Mouse (Mus musculus) liver, embryonic 11.5 days (tissue): ENCODE data around the gene Ryr2. TPM values are rescaled to one million over a fixed set of nuclear protein-coding genes. Genes with fewer than 3 reads are reported as not detected.

ENCODE experiments used
- ATAC-seq: fragments of 200-750 bp; cut with Nextera tagmentation; replicated peaks from 2 replicates; pipeline ENCODE4 v1.8.0; 2017; ENCODE audit warnings: moderate number of reproducible peaks, mild to moderate bottlenecking, moderate TSS enrichment, moderate library complexity; ENCODE audit not compliant: low FRiP score
- DNase-seq: peaks from one replicate; pipeline ENCODE4 v3.0.0-alpha.2; 2017; ENCODE audit warnings: low spot score
- H3K27ac ChIP-seq: fragments of 300-500 bp; sonication (generic); 2 replicates; pipeline ENCODE4 v1.5.1; 2014; ENCODE audit warnings: mild to moderate bottlenecking, low read depth, low read length, control low read depth
- H3K27me3 ChIP-seq: fragments of 300-500 bp; sonication (generic); replicated peaks from 2 replicates; pipeline ENCODE4 v1.6.1; 2014; ENCODE audit warnings: low read length, mixed read lengths; ENCODE audit not compliant: control insufficient read depth, insufficient read depth
- H3K36me3 ChIP-seq: fragments of 300-500 bp; sonication (generic); 2 replicates; pipeline ENCODE4 v1.6.1; 2014; ENCODE audit warnings: mild to moderate bottlenecking, low read length, moderate library complexity, mixed read lengths; ENCODE audit not compliant: control insufficient read depth, insufficient read depth
- H3K4me1 ChIP-seq: fragments of 300-500 bp; sonication (generic); replicated peaks from 2 replicates; pipeline ENCODE4 v1.6.1; 2014; ENCODE audit warnings: low read length, mixed read lengths; ENCODE audit not compliant: control insufficient read depth, insufficient read depth
- H3K4me2 ChIP-seq: fragments of 300-500 bp; sonication (generic); 2 replicates; pipeline ENCODE4 v1.6.1; 2014; ENCODE audit warnings: mild to moderate bottlenecking, control low read depth, moderate library complexity
- H3K4me3 ChIP-seq: fragments of 300-500 bp; sonication (generic); 2 replicates; pipeline ENCODE4 v1.5.1; 2014; ENCODE audit warnings: low read depth, low read length, control low read depth
- H3K9ac ChIP-seq: fragments of 300-500 bp; sonication (generic); 2 replicates; pipeline ENCODE4 v1.6.1; 2014; ENCODE audit warnings: low read depth, low read length, control low read depth
- H3K9me3 ChIP-seq: fragments of 300-500 bp; sonication (generic); 2 replicates; pipeline ENCODE4 v1.6.1; 2016; ENCODE audit warnings: low read length, inconsistent platforms, mixed read lengths; ENCODE audit not compliant: control insufficient read depth
- whole genome bisulfite sequencing: fragments of 180-500 bp; shearing (Covaris S2); extraction: QIAGEN DNeasy Blood & Tissue Kit; methylation state at CpG from one replicate; pipeline ENCODE4 v1.1.7; 2014; 5-methylcytosine and 5-hydroxymethylcytosine counted together
- polyA plus RNA-seq: library from polyadenylated mRNA; unstranded; fragments of >200 nt; fragmentation: Nextera tagmentation; extraction: Ambion mirVana; gene quantifications from 2 replicates; pipeline ENCODE4 v1.2.1, GENCODE M21; 2014

The Ryr2 gene
- polyA plus RNA-seq, 1 experiment from 2014 or later, result 0.88 TPM

DNA sequence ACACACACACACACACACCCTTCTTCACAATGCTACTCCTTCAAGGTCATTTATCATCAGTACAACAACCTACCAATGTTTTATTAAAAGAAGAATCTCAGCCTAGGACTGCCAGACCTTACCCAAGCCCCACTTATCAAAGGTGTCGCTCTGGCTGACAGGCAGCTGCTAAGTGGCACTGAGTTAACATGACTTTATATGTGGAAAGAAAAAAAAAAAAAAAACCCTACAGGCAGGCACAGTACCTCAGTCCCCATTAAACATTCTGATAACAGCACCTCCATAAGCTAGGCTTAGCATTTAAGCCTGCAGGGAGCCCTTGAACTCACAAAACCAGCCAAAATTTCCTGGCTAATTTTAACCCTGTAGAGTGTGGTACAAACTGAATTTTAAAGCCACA lies 2.4 kb downstream of the Ryr2 start:
- no peak overlapping the region for H3K4me3 ChIP-seq
- H3K4me2 ChIP-seq, result no peak overlapping the region
- H3K9ac ChIP-seq, result no peak overlapping the region
- H3K9me3 ChIP-seq, result no peaks in the 10 kb centered on the region
- DNase-seq (no peak), ATAC-seq (no peak)
- H3K27me3 ChIP-seq, result peaks cover 44% of the 10 kb centered on the region
- H3K27ac ChIP-seq, result no peak overlapping the region
- H3K4me1 ChIP-seq, result no peaks in the 10 kb centered on the region
- WGBS, result 19% methylated on average over 1 of the region's 1 CpGs
- no peaks in the 10 kb centered on the region for H3K36me3 ChIP-seq

DNA sequence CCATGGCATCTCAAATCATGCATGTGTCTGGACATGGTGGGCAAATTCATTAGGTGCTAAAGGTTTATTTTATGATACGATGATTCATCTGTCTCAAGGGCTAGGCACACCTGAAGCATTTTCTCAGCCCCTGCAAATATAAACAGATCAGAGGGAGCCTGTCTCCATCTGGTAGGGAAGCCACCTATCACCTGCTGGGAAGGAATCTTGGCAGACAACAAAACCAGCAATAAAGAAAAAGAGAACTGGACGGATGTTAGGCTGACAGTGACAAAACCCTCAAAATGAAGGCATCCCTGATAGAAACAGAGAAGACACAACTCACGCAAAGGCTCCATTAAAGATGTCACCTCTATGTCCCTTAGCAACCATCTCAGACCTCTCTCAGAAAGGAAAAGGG lies 3.7 kb downstream of the Ryr2 start:
- H3K36me3 ChIP-seq, result no peaks in the 10 kb centered on the region
- H3K4me1 ChIP-seq, result no peaks in the 10 kb centered on the region
- 56% methylated on average over 3 of the region's 3 CpGs for WGBS
- H3K27ac ChIP-seq, result no peak overlapping the region
- H3K4me3 ChIP-seq, result no peak overlapping the region
- ATAC-seq (no peak), DNase-seq (no peak)
- peaks cover 41% of the 10 kb centered on the region for H3K27me3 ChIP-seq
- no peak overlapping the region for H3K4me2 ChIP-seq
- H3K9me3 ChIP-seq, result no peaks in the 10 kb centered on the region
- no peak overlapping the region for H3K9ac ChIP-seq

DNA sequence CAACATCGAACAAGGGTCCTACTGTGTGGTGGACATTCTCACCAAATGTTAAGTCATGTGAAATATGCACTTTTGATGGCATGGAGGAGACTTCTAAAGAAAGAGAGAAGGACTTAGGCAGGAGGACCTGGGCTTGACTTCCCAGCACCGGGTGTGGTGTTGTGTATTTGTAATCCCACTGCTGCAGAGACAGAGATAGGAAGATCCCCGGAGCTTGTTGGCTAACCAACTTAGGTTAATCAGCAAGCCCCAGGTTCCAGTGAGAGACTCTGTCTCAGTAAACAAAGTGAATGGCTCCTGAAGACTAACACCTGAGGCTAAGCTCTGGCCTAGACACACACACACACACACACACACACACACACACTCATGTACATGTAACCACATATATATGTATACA lies 7.3 kb downstream of the Ryr2 start:
- no peaks in the 10 kb centered on the region for H3K9me3 ChIP-seq
- H3K27me3 ChIP-seq, result peaks cover 6% of the 10 kb centered on the region
- 51% methylated on average over 3 of the region's 3 CpGs for WGBS
- no peaks in the 10 kb centered on the region for H3K36me3 ChIP-seq
- 0 out of 2 replicates have a peak overlapping the region, but pooled peaks have one; percentile 11 for H3K27ac ChIP-seq
- H3K4me1 ChIP-seq, result no peaks in the 10 kb centered on the region
- ATAC-seq (peak; percentile 90), DNase-seq (no peak)
- no peak overlapping the region for H3K4me3 ChIP-seq
- no peak overlapping the region for H3K9ac ChIP-seq
- H3K4me2 ChIP-seq, result no peak overlapping the region

DNA sequence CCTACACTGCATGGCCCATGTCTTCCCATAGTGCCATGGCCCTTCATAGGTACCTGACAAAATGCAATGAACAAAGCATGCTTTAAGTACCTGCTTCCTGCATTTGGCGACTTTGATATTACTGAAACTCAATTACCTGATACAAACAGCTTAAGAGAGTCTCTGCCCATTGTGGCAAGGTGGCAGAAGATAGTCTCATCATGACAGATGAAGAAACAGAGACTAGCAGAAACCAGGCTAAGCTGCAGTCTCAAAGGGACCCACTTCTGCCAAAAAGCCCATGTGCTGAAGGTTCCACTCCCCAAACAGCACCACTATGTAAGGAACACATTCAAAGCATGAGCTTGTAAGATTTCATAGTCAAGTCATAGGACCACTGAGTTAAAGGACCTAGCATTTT lies 7.8 kb downstream of the Ryr2 start:
- no peaks in the 10 kb centered on the region for H3K9me3 ChIP-seq
- H3K4me1 ChIP-seq, result no peaks in the 10 kb centered on the region
- H3K4me2 ChIP-seq, result no peak overlapping the region
- 92% methylated on average over 1 of the region's 1 CpGs for WGBS
- no peaks in the 10 kb centered on the region for H3K36me3 ChIP-seq
- no peak overlapping the region for H3K27ac ChIP-seq
- no peak overlapping the region for H3K9ac ChIP-seq
- ATAC-seq (peak; percentile 48), DNase-seq (no peak)
- H3K27me3 ChIP-seq, result peaks cover 4% of the 10 kb centered on the region; the same call in 1 of the 2 replicates
- no peak overlapping the region for H3K4me3 ChIP-seq

DNA sequence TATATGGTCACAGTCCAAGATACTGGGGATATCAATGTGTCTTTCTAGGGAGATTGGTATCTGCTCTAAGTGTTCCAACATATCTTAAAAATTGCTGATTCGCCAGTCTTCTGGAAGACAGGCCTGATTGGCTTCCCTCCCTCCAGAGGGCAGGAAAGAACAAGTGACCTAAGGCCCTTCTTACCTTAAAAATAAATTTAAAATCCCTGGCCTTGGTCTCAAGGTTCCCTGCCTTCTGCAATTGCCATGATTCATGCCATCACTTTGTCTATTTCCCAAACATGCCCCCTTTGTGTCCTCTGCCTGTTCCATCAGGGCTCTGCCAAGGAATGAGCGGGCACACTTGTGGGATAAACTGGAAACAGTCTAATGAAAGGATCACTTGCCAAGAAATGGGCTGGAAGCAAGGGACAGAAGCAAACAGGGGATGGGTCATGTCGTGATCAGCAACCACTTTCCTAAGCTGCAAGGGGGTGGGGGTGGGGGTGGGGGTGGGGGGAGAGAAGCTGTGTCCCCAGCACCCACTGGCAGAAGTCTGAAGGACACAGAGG lies 10.3 kb downstream of the Ryr2 start:
- no peak for DNase-seq
- no peak overlapping the region for H3K4me3 ChIP-seq
- H3K27ac ChIP-seq, result no peak overlapping the region
- 76% methylated on average over 3 of the region's 3 CpGs for WGBS
- no peaks in the 10 kb centered on the region for H3K27me3 ChIP-seq
- H3K4me1 ChIP-seq, result no peaks in the 10 kb centered on the region
- no peaks in the 10 kb centered on the region for H3K36me3 ChIP-seq
- ATAC-seq, result no peak
- H3K9me3 ChIP-seq, result no peaks in the 10 kb centered on the region
- H3K9ac ChIP-seq, result no peak overlapping the region
- H3K4me2 ChIP-seq, result no peak overlapping the region

DNA sequence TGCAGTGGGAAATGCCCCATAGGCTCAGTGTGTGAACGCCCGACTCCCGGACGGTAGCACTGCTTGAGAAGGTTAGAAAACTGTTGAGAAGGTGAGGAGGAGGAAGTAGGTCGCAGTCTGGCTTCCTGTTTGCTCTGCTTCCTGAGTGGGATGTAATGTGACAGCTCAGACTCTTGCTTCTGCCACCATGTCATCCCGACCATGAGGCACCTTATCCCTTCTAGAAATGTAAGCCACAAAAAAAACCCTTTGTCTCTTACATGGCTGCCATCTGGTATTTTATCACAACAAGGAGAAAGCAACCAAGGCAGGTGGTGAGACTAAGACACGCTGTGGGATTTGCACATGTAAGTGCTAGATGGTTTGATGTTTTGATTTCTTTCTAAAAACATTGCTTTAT lies 12.2 kb downstream of the Ryr2 start:
- Histone ChIP-seq H3K9me3 (no peaks in the 10 kb centered on the region), H3K4me3 (no peak overlapping the region), H3K27ac (no peak overlapping the region), H3K27me3 (no peaks in the 10 kb centered on the region), H3K4me2 (no peak overlapping the region), H3K9ac (no peak overlapping the region), H3K36me3 (no peaks in the 10 kb centered on the region), H3K4me1 (no peaks in the 10 kb centered on the region)
- DNase-seq, result no peak
- 50% methylated on average over 7 of the region's 7 CpGs for WGBS
- ATAC-seq, result no peak

DNA sequence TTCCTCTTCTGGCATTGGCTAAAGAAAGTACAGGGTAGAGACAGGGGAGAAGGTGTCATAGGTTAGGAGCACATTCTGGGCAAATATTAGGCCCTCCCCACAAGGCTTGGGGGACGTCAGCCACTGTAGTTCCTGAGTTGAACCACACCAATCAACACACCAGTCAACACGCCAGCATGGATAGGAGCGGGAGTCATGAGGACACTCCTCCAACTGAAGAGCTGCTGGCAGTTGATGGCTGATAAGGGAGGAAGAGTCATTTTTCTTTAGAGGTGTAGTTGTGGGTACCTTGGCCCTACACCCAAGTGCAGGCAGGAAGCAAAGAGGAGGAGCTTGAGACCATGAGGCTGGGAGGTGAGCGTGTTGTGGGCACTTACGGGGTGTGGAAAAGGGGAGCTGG lies 13.6 kb downstream of the Ryr2 start:
- WGBS, result 62% methylated on average over 5 of the region's 5 CpGs
- ATAC-seq, result peak; percentile 48; the same call in 1 of the 2 replicates
- Histone ChIP-seq H3K9me3 (no peaks in the 10 kb centered on the region), H3K27ac (no peak overlapping the region), H3K9ac (no peak overlapping the region), H3K36me3 (no peaks in the 10 kb centered on the region), H3K4me1 (no peaks in the 10 kb centered on the region), H3K4me2 (no peak overlapping the region), H3K4me3 (no peak overlapping the region), H3K27me3 (no peaks in the 10 kb centered on the region)
- no peak for DNase-seq

DNA sequence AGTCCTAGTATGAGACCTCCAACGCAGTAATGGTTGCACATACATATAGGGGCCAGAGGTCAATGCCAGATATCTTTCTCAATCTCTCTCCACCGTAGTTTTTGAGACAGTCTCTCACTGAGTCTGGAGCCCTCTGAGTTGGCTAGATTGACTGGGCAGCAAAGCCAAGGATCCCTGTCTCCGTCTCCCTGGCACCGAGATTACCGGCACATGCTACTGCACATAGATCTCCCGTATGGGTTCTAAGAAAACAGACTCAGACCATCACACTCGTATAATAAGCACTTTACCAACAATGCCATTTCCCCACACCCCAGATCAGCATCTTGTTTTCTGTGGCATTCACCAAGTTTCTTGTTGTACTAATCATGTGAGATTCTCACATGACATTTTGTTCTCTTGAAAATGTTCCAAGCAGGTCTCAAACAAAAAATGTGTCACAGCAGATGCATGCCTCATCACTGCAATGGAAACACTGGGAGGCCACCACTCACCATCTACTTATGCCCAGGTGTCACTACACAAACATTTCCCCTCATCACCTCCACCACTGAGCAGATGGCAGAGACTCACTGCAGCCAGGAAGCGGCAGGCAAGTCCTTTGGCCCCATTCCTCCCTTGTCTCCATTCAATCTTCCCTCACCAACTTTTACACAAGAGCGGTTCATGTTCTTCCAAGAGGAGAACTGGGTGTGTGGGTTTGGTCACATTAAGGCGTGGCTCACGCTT lies 14.2 kb downstream of the Ryr2 start:
- Histone ChIP-seq H3K27ac (no peak overlapping the region), H3K4me2 (no peak overlapping the region), H3K36me3 (no peaks in the 10 kb centered on the region), H3K4me3 (no peak overlapping the region), H3K9ac (no peak overlapping the region), H3K27me3 (no peaks in the 10 kb centered on the region), H3K4me1 (no peaks in the 10 kb centered on the region), H3K9me3 (no peaks in the 10 kb centered on the region)
- ATAC-seq (no peak), DNase-seq (no peak)
- WGBS, result 91% methylated on average over 11 of the region's 11 CpGs

DNA sequence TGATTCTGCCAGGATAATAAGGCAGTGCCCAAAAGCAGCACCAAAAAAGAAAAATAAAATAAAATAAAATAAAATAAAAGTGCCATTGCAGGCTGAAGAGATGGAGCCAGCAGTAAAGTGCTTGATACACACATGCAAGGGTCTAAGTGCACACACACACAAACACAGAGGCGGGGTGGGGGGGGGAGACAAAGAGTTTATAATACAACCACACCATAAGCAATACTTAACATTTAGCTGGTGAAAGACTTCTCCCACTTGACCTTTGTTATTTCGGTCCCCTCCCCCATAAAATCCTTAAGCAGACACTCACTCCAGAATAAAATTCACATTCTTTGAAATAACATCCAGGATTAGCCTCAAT lies 22.7 kb downstream of the Ryr2 start:
- WGBS, result 76% methylated on average over 2 of the region's 2 CpGs
- no peak overlapping the region for H3K4me3 ChIP-seq
- H3K27me3 ChIP-seq, result no peaks in the 10 kb centered on the region
- no peaks in the 10 kb centered on the region for H3K36me3 ChIP-seq
- DNase-seq (no peak), ATAC-seq (no peak)
- no peaks in the 10 kb centered on the region for H3K9me3 ChIP-seq
- no peaks in the 10 kb centered on the region for H3K4me1 ChIP-seq
- no peak overlapping the region for H3K4me2 ChIP-seq
- H3K27ac ChIP-seq, result no peak overlapping the region
- H3K9ac ChIP-seq, result no peak overlapping the region
